Mouse (Mus musculus) c-Kit-negative CD71-positive TER-119-positive erythroid progenitor cells, embryonic 14.5 days (primary cell): Measurements from ENCODE around the gene Arid3c.

ENCODE experiments used
- DNase-seq: peaks from one replicate; pipeline ENCODE4 v3.0.0-alpha.2; 2013; ENCODE audit warnings: low read depth, low spot score

Arid3c gene

DNA sequence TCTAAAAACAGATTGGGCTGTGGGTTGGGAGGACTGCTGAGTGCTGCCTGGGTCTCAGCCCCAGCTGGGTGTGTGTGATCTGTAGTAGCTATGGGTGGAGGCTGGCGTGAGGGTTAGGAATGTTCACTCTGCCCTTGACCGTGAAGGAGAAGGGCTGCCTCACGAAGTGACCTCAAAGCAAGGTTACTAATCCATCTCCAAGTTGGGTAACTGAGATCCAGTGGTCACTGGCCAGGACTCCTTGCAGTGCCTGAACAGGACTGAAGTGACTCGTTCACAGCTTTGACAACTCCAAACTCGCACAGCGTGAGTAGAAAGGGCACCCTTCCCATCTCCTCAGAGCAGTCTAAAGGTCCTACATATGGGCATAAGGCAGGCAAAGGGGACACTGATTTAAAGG is 52.1 kb downstream of the Arid3c start:
- no peak for DNase-seq

DNA sequence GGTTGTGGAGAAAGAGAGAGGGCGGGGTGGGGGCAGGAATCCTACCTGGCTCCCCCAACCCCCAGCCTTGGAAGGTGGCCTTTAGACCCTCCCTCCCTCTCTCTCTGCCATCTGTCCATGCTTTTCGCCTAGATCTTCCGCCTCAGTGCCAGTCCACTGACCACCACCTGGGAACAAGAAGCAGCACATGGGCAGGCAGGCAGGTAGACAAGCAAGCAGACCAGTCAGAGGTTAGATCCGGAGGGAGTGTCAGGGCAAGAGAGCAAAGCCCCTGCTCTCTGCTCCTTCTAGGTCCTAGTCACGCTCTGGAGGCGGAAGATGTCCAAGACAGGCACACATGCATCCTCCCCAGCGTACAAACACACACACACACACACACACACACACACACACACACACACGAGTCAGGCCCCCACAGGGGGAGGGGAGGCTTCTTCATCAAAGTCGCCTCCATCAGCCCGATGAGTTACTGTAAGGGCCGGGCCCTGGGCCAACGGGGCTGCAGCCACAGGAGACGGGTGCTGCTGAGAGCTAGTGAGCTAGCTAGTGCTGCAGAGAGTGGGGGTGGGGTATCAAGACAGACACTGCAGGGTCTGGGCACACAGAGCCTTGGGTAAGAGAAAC is 53.8 kb downstream of the Arid3c start:
- no peak for DNase-seq

DNA sequence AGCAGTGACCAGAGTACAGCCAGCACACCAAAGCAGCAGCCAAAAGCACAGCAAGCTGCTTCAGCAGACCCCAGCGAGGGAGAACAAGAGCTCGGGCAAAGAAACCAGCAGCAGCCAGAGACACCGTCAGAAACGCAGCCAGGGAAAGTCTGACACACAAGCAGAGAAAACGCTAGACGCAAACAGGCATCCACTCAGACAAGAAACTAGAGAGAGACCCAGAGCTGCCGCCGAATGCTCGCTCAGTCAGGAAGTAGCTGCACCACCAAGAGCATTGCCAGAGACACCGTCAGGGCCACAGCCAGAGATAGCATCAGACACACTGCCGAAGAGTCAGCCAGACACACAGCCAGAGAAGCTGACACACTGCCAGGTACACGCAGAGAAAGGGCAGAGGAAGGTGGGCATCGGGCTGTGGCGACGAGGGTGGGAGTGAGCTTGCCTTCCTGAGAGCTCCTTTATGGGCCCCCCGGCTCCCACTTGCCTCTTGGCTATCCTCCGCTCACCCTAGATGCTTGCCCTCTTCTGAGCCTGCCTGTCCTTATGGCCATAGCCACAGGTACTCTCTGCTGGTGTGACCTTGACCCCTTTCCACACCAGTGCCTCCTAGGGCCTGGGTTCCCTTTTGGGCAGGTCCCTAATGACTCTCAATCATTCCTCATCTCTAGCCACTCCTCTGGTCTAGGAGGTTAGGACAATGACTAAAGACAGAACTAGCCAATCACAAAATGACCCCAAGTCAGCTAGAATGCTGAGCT is 54.5 kb downstream of the Arid3c start:
- DNase-seq = no peak
